Mouse (Mus musculus): Measurements from ENCODE around the gene Colgalt2.
A peak's percentile ranks its signal among the peaks of the same experiment; 100 is the strongest.
"Not testable (repeated sequence)": the region's sequence is repeated elsewhere in the genome, so short reads cannot be mapped to it uniquely, and the experiment has no call there.

Gene Colgalt2

DNA sequence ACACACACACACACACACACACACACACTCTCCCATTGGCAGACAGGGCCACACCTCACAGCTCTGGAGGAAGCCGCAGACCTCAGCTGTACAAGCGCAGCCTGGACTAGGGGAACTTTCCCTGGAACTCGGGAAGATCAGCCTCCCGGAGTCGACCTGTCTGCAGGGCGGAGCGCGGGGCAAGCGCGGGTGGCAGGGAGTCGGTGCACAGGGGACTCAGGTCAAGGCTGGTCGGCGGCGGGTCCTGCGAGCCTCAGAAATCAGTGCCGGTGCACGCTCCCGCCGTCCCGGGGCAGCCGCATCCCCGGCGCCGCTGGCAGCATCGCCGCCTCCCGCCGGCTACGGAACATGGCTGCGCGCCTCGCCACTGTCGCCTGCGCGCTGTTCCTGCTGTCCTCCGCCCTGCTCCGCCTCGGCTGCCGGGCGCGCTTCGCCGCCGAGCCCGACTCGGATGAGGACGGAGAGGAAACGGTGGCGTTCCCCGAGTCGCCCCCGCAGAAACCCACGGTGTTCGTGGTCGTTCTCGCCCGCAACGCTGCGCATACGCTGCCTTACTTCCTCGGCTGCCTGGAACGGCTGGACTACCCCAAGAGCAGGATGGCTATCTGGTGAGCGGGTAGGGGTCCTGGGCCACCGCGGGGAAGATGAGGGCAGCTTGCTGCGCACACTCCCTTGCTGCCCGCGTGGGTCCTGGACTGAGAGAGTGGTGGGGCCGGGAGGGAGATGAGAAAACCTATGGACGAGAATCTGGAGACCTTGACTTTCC lies at the start of gene Colgalt2:
TSS of gene Colgalt2 (plus strand) at position 41 of the 766 bp plus-strand sequence.
- DNase-seq (ENCODE audit: low read depth, low spot score) = no peak

DNA sequence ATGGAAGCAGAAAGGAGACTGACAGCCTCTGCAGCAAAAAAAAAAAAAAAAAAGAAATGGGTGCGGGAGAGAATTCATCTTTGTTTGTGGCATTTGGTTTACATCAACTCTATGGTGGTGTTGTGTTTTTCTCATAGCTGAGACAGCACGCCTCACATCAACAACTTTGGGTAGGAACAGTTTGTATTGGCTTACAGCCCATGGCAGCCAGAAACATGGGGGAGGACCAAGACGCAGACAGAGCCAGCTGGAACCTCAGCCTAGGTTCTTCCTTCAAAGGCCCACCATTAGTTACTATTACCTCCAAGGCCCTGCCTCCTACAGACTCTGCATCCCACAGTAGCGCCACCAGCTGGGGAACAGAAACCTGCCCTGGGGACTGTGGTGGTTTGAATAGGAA lies 42.9 kb upstream of the Colgalt2 start:
- no peak for DNase-seq (ENCODE audit: low read depth, low spot score)

DNA sequence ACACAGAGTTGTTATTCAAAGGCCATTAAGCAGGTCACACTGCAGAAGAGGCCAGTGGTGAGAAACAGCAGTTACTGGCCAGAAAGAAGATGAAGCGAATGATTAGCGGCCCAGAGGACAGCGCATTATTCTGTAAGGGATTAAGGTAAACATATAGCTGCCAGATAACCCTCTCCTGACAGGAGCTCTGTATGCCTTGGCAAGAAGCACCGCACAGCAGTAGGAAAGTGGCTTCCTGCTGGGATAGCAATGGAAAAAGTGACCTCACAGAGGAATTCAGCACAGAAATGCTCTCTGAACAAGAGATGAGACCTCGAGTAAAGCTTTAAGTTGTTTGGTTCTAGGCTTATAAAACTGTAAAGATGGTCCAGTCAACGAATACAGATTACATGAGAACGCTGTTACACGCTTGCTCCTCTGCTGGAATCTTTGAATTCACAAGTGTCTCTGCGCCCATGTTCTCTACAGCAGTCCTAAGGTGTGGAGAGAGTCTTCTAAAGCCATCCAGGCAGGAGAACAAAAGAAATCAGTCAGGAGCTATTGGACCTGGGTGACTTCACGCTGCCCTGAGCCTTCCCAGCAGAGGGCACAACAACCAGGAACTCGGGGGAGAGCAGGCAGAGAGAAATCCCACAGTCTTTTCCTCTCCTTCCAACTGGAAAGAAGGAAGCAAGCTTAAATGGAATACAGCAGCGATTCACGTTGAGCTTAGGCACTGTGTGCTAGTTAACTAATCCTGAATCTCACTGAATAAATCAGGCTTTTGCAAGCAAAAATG lies 31.1 kb upstream of the Colgalt2 start:
- peak; percentile 8 for DNase-seq (ENCODE audit: low read depth, low spot score)

DNA sequence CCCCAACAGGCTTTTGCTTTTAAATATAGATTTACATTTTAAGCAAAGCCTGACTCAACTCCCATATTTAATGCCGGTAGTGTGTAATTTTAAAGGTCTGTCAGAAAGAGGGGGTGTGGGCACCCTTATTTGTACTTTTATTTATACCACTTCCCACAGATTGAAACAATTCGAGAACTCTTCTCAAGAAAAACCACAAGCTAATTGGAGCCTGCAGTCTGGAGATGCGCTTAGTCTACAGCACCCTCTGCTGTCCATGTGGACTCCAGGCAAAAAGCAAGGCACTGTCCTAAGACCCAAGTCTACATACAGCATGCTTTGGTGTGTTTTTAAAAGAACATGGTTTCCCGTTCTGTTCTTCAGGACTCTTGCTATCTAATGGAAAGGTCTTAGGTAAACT lies 30.5 kb upstream of the Colgalt2 start:
- DNase-seq (ENCODE audit: low read depth, low spot score) = peak; percentile 76

DNA sequence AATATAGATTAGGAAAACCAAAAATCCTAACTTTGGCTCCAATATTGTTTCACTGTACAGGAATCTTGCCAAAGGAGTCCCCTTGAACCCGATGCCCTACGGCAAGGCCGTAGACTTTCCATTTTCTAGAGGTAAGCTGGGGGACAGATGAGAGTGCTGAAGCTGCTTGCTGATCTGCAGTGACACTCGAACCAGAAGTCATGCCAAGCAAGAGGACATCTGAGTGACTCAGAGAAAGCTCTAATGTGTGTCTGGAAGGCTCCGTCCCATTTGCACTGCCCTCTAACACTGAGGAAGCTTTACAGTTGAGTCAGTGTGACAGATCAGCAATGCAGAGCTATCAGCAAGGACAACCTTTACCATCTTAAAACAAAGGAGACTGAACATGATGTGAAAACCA lies 21.3 kb upstream of the Colgalt2 start:
- no peak for DNase-seq (ENCODE audit: low read depth, low spot score)

DNA sequence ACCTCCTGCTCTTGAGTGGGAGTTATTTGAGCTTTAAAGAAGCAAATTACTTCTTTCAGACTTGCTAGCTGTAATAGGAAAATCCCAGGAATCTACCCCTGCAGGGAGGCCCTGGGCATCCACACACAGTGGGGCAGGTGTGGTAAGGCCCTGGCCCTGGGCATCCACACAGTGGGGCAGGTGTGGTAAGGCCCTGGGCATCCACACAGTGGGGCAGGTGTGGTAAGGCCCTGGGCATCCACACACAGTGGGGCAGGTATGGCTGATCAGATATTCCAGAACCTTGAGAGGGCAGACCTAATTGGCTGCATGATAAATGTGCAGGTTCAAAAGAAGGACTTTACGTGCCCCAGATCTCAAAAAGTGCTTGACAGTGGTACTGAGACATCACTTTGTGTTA lies 15.0 kb upstream of the Colgalt2 start:
- DNase-seq (ENCODE audit: low read depth, low spot score) = no peak

DNA sequence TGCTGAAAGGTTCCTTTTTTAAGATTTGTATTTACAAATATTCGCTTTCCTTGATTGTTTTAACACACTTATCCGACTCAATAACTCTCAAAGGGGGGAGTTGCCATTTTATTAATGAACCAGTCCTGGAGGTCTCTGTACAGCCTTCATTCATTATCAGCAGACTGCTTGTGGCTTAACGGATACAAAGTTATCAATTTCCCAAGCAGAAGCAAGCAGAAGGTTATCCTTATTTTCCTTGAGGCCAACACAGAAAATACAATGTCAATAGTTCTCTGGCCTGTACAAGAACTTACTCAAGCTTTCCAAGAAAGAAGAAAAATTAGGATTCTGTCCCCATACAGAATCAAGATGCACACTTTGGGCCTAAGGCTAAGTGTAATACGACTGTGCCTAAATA lies 13.9 kb upstream of the Colgalt2 start:
- DNase-seq (ENCODE audit: low read depth, low spot score) = not testable (repeated sequence)

DNA sequence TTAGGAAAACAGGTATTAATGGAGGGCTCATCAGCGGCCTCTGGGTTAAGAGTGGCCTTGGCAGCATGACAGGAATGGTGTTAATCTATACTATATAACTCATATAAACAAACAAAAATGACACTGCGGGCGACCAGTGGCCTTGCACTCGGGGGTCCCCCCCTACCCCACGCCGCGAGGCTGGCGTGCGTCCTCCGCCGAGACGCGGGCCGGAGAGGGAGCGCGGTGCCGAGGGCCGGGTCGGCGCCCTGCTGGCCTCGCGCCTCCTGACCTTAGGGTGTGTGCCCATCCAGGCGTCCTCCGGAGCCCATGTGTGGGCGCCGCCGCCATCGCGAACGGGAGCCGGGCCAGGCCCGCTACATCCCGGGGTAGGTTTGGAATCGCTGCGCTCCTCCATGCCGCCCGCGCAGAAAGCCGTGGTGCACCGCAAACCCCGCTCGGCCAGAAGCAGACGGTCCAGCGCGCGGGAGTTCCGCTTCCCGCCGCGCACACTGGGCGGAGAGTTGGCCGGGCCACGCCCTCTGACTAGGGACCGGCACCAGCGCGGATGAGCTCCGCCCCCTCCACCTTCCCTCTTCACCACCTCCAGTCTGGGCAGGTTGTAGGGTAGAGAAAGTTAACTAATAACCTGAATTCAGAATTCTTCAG lies 13.3 kb upstream of the Colgalt2 start, which contains the start of gene Tsen15:
TSS of gene Tsen15 (minus strand) at position 501 of the 648 bp plus-strand sequence.
- DNase-seq (ENCODE audit: low read depth, low spot score) = peak; percentile 83

DNA sequence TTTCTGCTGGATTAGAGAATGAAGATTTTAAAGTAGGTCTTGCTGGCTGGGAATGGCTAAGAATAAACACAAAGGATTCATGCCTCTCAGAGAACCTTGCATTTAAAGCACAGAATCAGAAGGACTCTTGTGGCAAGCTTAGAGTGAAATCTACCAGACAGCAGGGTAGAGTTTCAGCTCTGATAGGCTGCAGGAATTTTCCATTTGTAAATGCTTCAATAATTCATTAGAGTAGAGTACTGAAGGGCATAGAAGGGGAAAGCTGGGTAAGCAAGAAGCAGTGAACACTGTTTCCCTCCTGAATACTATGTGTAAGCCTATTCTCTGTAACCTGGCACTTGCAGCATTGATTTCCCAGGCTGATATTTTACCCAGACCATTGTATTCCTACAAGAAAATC lies 10.4 kb upstream of the Colgalt2 start:
- DNase-seq (ENCODE audit: low read depth, low spot score) = no peak

DNA sequence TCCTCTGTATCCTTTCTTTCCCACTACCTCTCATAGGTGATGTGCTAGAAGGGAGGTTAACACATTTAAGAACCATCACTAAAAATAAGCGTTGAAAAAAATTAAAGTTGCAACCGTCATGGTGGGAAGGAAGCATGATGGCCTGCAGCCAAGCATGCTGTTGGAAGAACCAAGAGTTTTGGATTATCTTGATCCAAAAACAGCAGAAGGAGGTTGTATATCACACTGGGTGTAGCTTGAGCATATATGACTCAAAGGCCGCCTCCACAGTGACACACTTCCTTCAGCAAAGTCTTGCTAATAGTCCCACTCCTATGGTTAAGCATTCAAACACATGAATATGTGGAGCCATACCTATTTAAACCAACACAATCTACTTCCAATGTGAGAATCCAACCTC lies 5.5 kb upstream of the Colgalt2 start:
- no peak for DNase-seq (ENCODE audit: low read depth, low spot score)

DNA sequence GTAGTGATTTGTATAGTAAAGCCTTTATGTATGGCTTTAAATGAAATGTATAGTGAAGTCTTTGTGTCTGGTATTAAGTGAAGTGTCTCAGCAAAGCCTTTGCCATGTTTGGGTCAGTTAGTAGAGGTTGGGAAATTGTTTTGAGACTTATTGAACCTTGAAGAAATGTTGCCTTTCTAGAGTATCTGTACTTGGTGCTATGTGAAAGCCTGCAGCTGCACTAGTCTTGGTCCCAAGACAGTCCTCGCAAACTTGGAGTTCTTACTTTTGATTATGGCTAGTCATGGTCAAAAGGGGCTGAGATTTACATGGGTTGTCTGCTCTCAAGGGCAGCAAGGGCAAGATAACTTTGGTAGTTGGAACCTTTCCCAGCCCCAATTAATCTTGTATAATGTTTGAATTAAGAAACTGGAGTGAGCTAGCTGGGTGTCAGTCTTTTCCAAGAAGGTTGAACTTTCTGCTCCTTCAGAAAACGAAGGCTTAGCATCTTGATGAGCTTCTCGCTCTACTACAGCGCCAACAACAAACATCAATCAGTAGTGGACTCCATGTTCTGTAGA lies 4.6 kb upstream of the Colgalt2 start:
- no peak for DNase-seq (ENCODE audit: low read depth, low spot score)

DNA sequence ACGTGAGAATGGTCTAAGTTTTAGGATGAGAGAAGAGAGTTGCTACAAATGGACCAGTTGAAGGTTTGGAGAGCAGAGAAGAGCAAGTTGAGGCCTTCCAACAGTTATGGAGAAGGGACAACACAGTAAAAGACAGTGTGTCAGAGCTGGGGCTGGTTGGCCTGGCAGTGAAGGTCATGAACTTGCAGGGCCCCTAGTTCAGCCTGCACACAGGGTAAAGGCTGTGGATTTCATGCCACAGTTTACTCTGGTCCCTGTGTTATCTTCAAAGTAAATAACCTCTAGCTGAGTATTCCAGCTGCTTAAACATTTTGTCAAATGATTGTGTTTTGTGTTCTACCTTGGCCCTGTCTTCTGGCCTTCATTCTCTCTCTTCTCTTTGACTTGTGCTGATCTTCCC lies 922 bp upstream of the Colgalt2 start:
- DNase-seq (ENCODE audit: low read depth, low spot score) = no peak

DNA sequence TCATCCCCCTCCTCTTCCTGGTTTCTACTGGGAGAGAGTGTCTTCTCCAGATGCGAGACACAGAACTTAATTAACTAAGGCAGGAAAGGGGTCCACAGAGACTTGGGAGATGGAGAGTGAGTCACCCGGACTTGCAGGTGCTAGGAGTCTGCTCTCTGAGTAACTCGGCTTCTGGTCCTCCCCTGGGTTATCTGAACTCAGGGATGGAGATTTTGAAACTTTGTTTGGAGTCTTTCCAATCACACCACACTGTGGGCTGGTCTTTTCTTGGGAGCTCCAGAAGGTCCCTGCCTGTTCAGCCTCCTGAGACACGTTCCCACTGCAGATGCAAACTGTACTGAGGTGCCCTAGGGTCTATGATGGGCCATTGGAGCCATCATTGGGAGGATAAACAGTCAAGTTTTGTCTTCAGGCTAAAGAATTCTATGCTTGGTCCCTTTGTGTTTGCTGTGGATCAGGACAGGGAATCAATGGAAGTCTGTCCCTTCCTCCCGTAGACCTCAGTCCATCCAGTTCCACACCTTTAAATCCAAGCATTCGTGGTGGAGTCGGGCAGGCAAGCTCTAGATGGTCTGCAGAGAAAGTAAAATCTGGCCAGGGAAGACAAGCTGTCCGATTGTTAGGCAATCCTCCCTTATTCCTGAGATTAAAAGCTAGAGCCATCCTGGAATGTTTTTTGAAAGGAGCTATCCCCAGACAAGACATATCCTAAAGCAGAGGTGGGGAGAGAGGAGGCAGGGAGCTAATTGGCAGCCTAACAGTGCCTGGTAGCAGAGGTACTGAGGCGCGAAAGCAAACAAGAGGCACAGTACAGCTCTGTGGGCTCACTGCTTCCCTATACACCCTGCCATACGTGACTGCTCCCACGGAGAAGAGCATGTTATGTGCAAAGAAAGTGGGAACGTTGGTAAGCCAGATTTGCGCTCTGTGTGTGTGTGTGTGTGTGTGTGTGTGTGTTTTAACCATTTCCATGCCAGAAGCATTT lies 1.2 kb downstream of the Colgalt2 start:
- DNase-seq (ENCODE audit: low read depth, low spot score) = no peak

DNA sequence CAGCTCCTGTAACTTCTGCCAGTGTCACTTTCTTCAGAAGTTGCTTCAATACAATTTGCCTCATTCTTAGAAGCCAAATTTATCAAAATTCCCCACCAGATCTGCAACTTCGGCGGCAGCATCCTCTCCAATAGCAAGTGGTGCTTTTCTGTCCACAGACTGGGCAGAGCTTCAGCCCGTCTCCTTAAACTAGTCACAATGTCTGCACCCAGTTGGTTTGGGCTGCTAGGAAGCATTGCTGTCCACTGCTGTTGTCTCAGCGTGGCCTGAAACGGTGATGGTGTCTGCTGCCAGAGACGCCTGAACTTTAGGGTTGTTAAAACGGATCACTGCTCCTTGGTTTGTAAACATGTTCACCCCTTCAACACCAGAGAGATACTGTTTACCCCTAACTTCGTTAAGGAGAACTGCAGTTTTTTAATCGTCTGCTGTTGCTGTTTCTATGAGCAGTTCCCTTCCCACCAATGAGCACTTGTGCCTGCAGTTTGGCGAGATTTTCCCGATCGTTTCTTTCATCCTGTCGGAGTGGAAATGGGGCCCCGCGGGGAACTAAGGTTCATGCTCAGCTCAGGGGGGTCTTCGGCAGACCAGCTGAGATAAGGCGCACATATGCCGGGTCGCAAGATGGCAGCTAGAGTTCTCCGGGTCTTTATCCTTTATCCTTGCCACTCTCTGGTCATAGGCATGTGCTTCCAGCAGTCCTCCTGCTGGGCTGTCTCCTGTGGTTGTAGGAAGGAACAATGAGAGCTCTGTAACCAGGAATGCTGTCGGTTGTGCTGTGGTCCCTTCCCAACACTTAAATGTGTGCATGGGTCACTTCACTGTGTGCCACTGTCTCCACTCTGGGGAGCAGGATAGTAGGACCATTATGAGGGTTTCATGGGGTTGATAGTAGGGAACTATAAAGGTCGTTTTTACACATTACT lies 7.7 kb downstream of the Colgalt2 start:
- DNase-seq (ENCODE audit: low read depth, low spot score) = no peak

DNA sequence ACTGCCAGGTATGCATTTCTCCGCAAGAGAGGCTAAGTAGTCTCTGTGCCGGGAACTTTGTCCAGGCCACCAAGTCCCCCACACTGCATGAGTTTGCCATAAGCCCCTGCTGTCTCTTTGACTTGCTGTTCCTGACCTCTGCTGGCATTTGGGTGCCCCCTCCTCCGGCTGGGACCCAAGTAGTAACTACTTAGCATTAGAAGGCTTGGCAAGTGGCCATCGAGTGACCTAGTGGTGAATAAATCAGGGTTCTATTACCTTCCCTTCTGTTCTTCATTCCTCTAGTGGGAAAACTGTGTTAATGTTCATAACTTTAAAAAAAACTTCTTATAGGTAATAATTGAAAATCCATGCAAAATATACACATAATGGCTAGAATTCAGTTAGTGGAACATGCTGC lies 9.7 kb downstream of the Colgalt2 start:
- DNase-seq (ENCODE audit: low read depth, low spot score) = no peak

DNA sequence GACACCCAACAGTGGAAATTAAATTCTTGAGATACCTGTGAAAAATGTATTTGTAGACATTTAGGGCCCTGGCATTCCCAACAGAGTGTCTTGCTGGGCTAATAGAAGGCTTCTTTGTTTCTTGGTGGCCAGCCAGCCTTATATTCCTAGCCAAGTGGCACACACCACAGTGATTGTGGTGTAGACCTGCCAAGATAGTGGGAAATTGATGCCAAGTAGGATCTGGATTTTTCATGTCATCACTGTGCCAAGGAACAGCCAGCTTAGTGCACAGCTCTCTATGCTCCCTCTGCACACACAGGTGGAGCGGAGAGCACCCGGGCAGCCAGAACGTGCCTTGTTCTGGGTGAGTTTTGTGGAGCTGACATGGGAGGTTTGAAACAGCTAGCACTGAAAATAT lies 11.0 kb downstream of the Colgalt2 start:
- DNase-seq (ENCODE audit: low read depth, low spot score) = no peak

DNA sequence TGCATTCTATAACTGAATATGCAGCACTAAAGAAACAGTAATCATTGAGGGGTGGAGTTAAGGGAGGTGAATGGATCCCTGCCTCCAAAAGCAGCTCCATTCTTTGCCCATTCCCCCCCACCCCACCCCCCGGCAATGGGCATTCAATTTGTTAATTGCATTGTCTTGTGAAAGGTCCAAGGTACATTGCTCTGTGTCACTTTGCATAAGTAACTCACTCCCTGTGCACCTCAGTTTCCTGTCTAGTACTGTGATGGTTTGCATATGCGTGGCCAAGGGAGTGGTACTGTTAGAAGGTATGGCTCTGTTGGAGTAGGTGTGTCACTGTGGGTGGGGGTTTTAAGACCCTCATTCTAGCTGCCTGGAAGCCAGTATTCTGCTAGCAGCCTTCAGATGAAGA lies 13.5 kb downstream of the Colgalt2 start:
- DNase-seq (ENCODE audit: low read depth, low spot score) = no peak

DNA sequence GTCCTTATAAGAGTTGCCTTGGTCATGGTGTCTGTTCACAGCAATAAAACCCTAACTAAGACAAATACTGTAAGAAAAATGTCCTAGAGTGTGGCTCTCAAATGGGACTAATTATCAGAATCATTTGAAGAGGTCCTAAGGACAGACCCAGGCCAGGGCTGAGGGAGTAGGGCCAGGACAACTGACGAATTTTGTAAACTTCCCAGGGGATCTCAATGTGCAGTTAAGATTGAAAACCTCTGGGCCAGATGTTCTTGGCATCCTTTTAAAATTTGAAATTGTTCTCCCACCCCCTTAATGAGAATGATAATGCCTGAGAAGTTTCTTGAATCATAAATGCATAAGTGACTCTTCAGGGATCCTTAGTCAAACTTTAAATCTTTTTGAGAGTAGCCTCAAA lies 14.3 kb downstream of the Colgalt2 start:
- DNase-seq (ENCODE audit: low read depth, low spot score) = no peak

DNA sequence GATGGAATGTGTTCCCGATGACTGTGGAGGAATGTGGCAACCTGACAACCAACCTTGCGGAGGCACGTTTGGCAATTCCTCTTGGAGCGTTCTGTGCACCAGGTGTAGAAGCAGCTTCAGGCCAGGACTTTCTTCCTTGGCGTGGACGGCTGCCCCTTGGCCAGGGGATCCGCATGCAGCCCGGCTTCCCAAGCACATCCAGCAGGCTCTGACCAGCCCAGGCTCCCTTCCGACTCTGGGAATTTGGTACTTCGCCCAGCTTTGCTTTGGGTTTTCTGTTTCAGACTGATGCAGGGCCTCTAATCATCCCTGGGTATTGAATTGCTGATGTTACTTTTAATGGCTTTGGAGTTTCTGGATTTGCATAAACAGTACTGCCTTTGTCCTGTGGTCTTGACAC lies 14.8 kb downstream of the Colgalt2 start:
- no peak for DNase-seq (ENCODE audit: low read depth, low spot score)

Measured in 3T3-L1 (cell line).